Mouse (Mus musculus): ENCODE results near the gene Llph. TPM values are rescaled to one million over a fixed set of nuclear protein-coding genes. Genes with fewer than 3 reads are reported as not detected.
"Not testable (repeated sequence)": the region's sequence is repeated elsewhere in the genome, so short reads cannot be mapped to it uniquely, and the experiment has no call there.

Gene Llph
- polyA plus RNA-seq, 1 experiment from 2014 or later, result 61.6 TPM

DNA sequence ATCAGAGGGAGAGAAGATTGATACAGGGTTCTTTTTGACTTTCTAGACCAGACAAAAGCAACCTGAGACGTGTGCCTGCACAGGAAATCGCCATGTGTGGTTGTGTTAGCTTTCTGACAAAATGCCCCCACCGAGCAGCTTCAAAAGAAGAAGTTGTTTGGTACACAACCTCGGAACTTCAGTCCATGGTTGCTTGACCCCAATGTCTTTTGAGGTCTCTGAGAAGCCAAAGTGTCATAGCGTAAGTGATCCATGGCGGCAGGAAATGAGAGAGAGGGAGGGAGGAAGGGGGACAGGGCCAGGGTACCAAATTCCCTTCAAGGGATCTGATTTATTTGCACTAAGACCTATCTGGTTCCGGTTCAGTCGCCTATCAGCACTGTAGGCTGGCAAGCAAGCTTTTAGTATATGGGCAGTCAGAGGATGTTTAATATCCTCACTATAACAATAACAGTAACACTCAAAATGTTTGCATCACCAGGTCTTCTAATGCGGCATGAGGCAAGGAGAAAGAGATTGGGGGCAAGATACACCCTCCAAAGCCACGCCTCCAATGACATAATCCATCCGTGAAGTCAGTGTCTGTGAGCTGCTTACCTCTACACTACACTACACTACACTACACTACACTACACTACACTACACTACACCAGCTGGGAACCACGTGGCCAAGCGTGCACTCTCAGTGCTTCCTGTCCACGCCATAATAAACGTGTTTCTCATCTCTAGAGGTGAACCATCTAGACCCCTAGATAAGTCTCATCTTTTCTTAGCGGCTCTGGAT lies 24.2 kb upstream of the Llph start:
- Histone ChIP-seq H3K4me3 (no peak overlapping the region), H3K27ac (no peak overlapping the region), H3K9me3 (replicated peaks) (no peaks in the 10 kb centered on the region), H3K4me1 (peaks cover 11% of the 10 kb centered on the region), H3K27me3 (ENCODE audit: low read depth, poor library complexity, severe bottlenecking) (peaks cover 26% of the 10 kb centered on the region), H3K36me3 (no peaks in the 10 kb centered on the region)
- WGBS, result 76% methylated on average over 16 of the region's 16 CpGs
- no peak for DNase-seq (ENCODE audit: low spot score)

DNA sequence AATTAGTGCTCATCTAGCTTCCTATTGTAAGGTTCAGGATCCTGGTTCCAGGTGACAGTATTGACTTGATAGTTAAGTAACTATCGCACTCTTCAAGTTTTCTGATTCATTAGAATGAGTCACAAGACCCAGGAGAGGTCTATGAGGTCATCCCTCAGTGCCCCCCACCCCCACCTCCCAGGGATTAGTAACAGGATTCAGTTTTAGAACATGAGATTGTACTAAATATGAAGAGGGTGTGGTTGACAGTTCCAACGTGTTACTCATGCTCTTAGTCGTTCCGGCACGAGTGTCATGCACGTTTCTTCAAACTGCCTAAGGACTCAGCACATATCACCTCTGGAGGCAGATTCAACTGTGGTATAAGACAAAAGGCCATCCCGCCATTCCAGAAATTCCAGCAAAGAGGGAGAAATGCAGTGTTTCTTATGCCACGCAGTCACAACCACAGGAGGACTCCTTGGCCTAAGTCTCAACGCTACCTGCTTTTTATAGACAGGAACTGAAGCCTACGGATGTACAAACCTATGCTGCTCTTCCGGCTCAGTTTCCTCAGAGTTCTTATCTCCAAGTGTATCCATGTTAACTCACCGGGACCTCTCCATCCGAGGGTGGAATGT lies 22.2 kb upstream of the Llph start:
- no peak for DNase-seq (ENCODE audit: low spot score)
- H3K27me3 ChIP-seq (ENCODE audit: low read depth, poor library complexity, severe bottlenecking), result peaks cover 24% of the 10 kb centered on the region
- no peak overlapping the region for H3K27ac ChIP-seq
- no peaks in the 10 kb centered on the region for H3K36me3 ChIP-seq
- H3K4me3 ChIP-seq, result no peak overlapping the region
- no peaks in the 10 kb centered on the region for H3K9me3 ChIP-seq (replicated peaks)
- WGBS, result 85% methylated on average over 13 of the region's 13 CpGs
- peaks cover 18% of the 10 kb centered on the region for H3K4me1 ChIP-seq

DNA sequence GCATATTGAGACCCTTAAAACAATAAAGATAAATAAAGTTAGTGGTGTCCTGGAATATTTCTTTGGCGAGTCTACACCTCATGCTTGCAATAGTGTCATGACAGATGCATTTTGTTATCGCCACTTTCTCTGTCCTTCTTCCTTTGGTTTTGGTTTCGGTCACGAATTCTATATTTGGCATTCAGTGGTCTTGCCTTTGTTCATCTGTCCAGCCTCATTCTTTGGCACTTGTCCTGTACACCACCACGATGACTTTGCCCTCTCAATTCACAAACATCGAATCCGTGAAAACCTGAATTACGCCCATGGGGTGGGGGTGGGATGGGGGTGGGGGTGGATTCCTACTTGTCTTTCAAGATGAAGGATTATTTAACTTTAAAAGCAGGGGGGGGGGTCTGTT lies 18.9 kb upstream of the Llph start:
- Histone ChIP-seq H3K4me3 (peak overlapping the region; percentile 96; the same call in 1 of the 2 replicates), H3K9me3 (replicated peaks) (no peaks in the 10 kb centered on the region), H3K4me1 (peaks cover 11% of the 10 kb centered on the region), H3K27me3 (ENCODE audit: low read depth, poor library complexity, severe bottlenecking) (no peaks in the 10 kb centered on the region), H3K27ac (0 out of 2 replicates have a peak overlapping the region, but pooled peaks have one; percentile 78), H3K36me3 (peaks cover 11% of the 10 kb centered on the region)
- WGBS, result 88% methylated on average over 8 of the region's 8 CpGs
- no peak for DNase-seq (ENCODE audit: low spot score)

DNA sequence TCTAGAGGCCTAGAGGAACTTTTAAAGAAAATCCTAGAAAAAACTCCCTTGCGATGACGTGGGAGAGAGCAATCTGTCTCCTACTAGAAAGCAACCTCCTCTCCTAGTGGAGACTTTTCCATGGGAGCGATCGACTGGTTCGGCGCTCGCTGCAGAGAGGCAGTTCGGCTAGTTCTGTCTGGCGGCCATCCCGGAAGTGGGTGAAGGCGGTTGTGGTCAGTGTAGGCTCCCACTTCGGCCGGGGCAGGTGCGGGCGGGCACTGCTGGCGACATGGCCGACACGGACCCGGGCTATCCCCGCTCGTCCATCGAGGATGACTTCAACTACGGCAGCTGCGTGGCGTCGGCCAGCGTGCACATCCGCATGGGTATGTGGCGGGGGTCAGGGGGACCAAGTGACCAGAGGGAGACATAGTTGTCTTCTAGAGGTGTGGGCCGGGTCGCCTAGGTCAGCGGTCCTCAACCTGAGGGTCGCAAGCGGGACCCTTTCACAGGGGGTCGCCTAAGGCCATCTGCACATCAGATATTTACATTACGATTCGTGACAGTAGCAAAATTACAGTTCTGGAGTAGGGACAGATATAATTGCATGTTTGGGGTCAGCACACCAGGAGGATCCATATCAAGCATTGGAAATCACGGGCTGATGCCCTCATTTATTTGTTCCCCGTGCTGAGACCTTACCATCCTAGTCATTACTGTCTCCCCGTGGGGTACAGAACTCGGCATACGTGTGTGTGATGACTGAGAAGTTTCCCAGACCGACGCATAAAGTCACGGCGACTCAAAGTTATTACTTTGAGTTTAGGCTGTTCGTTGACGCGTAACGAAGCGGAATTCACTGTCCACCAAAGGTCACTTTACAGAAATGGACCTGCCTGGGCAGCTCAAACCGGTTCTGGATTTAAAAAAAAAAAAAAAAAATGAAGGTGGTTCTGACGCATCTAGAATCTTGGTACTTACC lies 18.0 kb upstream of the Llph start:
- peak overlapping the region; percentile 78 for H3K27ac ChIP-seq
- no peaks in the 10 kb centered on the region for H3K27me3 ChIP-seq (ENCODE audit: low read depth, poor library complexity, severe bottlenecking)

DNA sequence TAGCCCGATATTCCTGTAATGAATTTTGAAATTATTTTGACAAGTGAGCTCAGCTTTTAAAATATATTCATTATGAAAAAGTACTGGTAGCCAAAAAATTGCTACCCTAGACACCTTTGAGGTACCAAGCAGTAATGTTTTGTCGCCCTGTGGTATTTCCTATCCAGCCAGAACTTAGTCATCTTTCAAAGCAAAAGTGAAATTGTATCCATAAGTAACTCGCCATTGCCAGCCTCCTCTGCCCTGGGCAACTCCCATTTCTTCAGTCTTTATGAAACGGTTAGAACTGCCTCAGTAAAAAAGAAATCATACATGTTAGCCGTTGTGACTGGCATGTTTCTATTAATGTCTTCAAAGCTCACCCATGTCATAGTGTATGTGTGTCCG lies 17.3 kb upstream of the Llph start:
- no peaks in the 10 kb centered on the region for H3K27me3 ChIP-seq (ENCODE audit: low read depth, poor library complexity, severe bottlenecking)
- H3K4me1 ChIP-seq, result peaks cover 11% of the 10 kb centered on the region
- peak overlapping the region; percentile 96 for H3K4me3 ChIP-seq
- no peak for DNase-seq (ENCODE audit: low spot score)
- H3K27ac ChIP-seq, result no peak overlapping the region
- H3K36me3 ChIP-seq, result peaks cover 11% of the 10 kb centered on the region
- H3K9me3 ChIP-seq (replicated peaks), result no peaks in the 10 kb centered on the region
- 77% methylated on average over 6 of the region's 6 CpGs for WGBS

More for the DNA sequence above, 18.0 kb upstream of the Llph start:
- H3K4me3 ChIP-seq, result peak overlapping the region; percentile 96
- WGBS, result 6% methylated on average over 53 of the region's 53 CpGs
- H3K9me3 ChIP-seq (replicated peaks), result no peaks in the 10 kb centered on the region
- peak; percentile 95 for DNase-seq (ENCODE audit: low spot score)
- H3K36me3 ChIP-seq, result peaks cover 11% of the 10 kb centered on the region
- peaks cover 11% of the 10 kb centered on the region for H3K4me1 ChIP-seq

DNA sequence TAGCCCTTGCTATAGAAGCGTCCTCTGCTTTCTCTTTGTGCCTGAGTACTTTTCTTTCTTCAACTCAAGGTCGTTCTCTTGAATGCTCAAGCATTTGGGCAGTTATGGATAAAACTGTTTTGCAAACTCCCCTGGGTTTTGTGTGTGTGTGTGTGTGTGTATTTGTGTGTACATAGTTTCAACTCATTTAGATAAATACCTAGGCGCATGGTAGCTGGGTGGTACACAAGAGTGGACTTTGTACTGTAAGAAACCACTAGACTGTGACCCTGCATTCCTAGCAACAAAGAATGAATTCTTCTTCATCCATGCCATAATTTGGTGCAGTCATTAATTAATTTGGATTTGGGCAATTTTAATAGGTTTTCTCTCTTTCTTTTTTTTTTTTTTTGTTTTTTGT lies 16.8 kb upstream of the Llph start:
- no peak for DNase-seq (ENCODE audit: low spot score)
- Histone ChIP-seq H3K36me3 (peaks cover 11% of the 10 kb centered on the region), H3K27ac (no peak overlapping the region), H3K4me3 (no peak overlapping the region), H3K9me3 (replicated peaks) (no peaks in the 10 kb centered on the region), H3K27me3 (ENCODE audit: low read depth, poor library complexity, severe bottlenecking) (no peaks in the 10 kb centered on the region), H3K4me1 (peaks cover 11% of the 10 kb centered on the region)
- WGBS, result 85% methylated on average over 3 of the region's 3 CpGs

DNA sequence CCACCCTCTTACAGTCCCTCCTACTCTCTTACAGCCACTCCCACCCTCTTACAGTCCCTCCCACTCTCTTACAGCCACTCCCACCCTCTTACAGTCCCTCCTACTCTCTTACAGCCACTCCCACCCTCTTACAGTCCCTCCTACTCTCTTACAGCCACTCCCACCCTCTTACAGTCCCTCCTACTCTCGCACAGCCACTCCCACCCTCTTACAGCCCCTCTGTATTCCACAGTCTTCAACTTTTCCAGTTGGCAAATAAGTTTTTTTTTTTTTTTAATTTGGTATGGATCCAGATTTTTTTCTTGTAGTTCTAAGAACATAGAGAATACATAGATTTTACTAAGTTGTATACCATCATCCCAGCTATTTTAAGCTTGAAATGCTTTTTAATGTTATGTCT lies 9.8 kb upstream of the Llph start:
- not testable (repeated sequence) for DNase-seq (ENCODE audit: low spot score); H3K27ac ChIP-seq; H3K9me3 ChIP-seq (replicated peaks); H3K4me3 ChIP-seq; H3K4me1 ChIP-seq; H3K27me3 ChIP-seq (ENCODE audit: low read depth, poor library complexity, severe bottlenecking)
- 88% methylated on average over 1 of the region's 1 CpGs for WGBS
- H3K36me3 ChIP-seq, result peaks cover 20% of the 10 kb centered on the region

DNA sequence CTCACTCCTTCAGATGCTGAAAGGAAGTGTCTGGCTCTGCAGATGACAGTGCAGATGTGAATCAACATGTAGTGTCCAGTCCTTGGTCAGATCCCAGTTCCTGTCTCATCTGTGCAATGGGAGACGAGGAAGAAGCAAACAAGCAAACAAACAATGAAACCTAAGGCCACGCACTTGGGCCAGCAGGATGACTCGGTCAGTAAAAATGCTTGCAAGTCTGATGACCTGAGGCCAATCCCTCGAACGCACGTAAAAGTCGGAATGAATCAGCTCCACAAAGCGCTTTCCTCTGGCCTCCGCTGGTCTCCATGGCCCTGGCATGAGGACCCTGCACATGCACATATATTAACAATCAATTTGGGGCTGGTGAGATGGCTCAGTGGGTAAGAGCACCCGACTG lies 7.9 kb upstream of the Llph start:
- no peak for DNase-seq (ENCODE audit: low spot score)
- Histone ChIP-seq H3K27me3 (ENCODE audit: low read depth, poor library complexity, severe bottlenecking) (no peaks in the 10 kb centered on the region), H3K9me3 (replicated peaks) (no peaks in the 10 kb centered on the region), H3K4me3 (no peak overlapping the region), H3K36me3 (peaks cover 22% of the 10 kb centered on the region), H3K27ac (no peak overlapping the region), H3K4me1 (no peaks in the 10 kb centered on the region)
- WGBS, result 89% methylated on average over 10 of the region's 10 CpGs

DNA sequence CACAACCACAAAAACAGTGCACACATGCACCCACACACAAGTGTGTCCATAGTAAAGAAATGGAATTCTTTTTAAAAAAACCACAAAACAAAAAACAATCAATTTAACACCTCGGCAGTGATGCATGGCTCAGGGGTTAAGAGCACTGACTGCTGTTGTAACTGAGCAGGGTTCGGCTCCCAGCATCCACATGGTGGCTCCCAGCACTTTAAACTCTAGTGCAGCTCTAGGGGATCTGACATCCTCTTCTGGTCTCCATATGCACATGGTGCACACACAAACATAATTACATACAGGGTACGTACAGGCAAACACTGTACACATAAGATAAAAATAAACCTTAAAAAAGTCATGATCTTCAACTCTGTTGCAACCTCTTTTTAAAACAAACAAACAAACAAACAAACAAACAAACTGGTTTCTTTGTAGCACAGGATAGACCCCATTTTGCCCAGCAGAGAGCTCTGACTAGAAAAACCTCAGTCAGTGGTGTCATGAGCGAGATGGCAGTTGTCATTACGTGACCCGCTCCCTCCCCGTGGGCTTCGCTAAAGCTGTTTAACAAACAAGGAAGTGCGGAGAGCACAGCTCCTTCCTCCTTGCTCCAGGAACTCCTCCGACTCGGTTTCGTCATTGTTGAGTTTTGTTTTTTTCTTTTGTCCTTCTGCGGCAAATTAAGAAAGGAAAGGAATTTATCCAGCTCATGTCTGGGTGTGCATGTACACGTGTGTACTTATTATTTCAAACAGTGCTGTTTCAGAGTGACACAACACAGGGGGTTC lies 7.1 kb upstream of the Llph start:
- no peak for DNase-seq (ENCODE audit: low spot score)
- WGBS, result 85% methylated on average over 14 of the region's 14 CpGs
- Histone ChIP-seq H3K27ac (no peak overlapping the region), H3K9me3 (replicated peaks) (no peaks in the 10 kb centered on the region), H3K4me3 (no peak overlapping the region), H3K4me1 (no peaks in the 10 kb centered on the region), H3K27me3 (ENCODE audit: low read depth, poor library complexity, severe bottlenecking) (no peaks in the 10 kb centered on the region), H3K36me3 (peaks cover 26% of the 10 kb centered on the region)

DNA sequence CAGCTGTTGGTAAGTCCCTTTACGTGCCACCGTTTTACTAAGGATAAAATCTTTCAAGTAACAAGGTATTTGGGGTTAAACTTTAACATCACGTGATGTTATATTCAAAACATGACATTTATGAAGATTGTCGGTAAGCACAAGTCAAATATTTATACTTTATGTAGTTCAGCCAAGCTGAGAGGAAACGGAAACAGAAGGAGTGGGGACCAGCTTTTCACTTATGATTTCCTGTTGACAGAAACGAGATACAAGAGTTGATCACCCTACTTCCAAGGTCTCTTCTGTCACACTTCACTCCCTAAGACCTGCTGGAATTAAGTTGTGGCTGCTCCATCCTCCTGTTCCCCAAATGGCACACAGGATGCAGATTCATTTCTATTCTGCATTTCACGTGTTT lies 6.1 kb upstream of the Llph start:
- WGBS, result 91% methylated on average over 7 of the region's 7 CpGs
- H3K9me3 ChIP-seq (replicated peaks), result no peaks in the 10 kb centered on the region
- no peak for DNase-seq (ENCODE audit: low spot score)

DNA sequence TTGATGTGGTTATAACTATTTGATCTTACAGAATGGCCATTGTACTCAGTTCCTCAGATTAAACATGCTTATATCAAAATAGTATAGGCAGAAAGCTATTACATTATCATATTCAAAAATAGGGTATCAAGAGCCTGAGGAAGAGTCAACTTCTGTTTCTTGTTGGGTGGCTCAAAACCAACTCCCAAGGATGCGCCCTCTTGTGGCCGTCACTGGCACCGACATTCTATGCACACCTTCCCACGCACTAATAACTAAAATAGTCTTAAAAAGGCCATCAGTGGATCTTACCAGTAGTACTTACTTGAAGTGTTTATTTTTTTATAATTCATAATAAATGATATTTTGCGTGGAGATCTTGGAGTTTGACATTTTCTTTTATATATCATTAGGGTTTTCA lies 4.8 kb downstream of the Llph start:
- no peaks in the 10 kb centered on the region for H3K27me3 ChIP-seq (ENCODE audit: low read depth, poor library complexity, severe bottlenecking)
- peaks cover 48% of the 10 kb centered on the region for H3K36me3 ChIP-seq
- no peaks in the 10 kb centered on the region for H3K9me3 ChIP-seq (replicated peaks)
- H3K4me1 ChIP-seq, result peaks cover 36% of the 10 kb centered on the region
- no peak overlapping the region for H3K4me3 ChIP-seq
- no peak overlapping the region for H3K27ac ChIP-seq
- WGBS, result 34% methylated on average over 5 of the region's 5 CpGs
- DNase-seq (ENCODE audit: low spot score), result peak; percentile 82

More for the DNA sequence above, 6.1 kb upstream of the Llph start:
- no peak overlapping the region for H3K27ac ChIP-seq
- H3K36me3 ChIP-seq, result peaks cover 27% of the 10 kb centered on the region
- H3K27me3 ChIP-seq (ENCODE audit: low read depth, poor library complexity, severe bottlenecking), result no peaks in the 10 kb centered on the region
- no peak overlapping the region for H3K4me3 ChIP-seq
- no peaks in the 10 kb centered on the region for H3K4me1 ChIP-seq

DNA sequence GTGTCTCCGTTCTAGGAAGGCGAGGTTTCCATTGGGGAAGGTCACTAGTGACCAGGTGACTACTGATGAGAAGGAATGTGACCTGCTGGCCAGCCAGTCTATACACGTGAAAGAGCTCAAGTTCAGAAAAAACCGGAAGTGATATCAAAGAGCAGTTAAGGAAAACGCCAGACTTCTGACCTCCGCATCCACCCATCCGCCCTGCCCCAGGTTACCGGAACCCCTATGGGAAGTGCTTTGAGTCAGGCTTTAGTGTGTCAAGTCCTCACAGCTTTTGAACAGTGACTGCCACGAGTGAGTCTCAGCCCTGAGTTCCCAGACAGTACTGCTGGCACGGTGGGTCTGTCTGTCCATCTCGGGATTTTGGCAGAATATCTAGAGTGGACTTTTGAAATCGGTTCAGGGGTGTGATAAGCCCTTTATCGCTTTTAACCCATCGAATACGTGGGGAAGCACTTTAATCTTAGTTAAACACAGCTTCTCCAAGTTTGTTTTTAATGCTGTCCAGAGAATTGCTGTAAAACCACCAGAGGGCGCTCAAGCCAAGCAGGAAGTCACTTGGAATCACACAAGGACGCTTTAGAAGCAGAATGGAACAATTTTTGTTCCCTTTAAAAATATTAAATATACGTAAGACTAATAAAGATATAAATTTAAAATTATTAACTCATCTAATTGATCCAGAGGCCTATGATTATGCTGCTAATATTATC lies 6.9 kb downstream of the Llph start:
- Histone ChIP-seq H3K27ac (peak overlapping the region; percentile 72), H3K36me3 (peaks cover 41% of the 10 kb centered on the region), H3K4me1 (peaks cover 35% of the 10 kb centered on the region), H3K27me3 (ENCODE audit: low read depth, poor library complexity, severe bottlenecking) (no peaks in the 10 kb centered on the region), H3K4me3 (no peak overlapping the region), H3K9me3 (replicated peaks) (no peaks in the 10 kb centered on the region)
- DNase-seq (ENCODE audit: low spot score), result peak; percentile 85
- 30% methylated on average over 18 of the region's 18 CpGs for WGBS

Data from limb, embryonic 10.5 days (tissue).